Mouse (Mus musculus) kidney, postnatal 4 days (tissue): ENCODE measurements around the gene Kank3.

Experiments used
- DNase-seq, 2 experiments: peaks; one replicate each; pipeline ENCODE4 v3.0.0; 2021; ENCODE audit warnings: mixed read lengths in 2 of 2

Kank3 gene

GRCm38 (mm10) chr17:33857816-33858215 is 47.5 kb downstream of the Kank3 start:
- no peak for DNase-seq

- DNase-seq, result peak; percentile 43 to 65
Observed at GRCm38 (mm10) chr17:33865330-33866030, 55.2 kb downstream of the Kank3 start.
